In the genomic region with DNA sequence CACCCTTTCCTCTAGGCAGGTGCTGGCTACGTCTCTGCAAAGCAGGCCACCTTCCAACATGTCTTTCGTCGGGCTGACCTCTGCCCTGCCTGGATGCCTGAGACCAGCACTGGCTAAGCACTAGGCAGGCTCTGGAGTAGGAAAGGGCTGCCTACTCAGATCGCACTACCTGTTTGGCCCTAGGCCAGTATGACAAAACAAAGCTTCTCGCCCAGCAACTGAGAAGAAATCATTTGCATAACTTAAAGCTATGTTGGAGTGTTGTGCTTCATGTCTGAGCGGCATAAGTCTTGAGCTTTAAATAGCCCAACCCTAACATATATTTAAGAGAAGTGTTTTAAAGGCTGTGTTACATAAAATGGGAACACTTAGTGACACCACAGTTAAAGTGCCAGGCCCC, we compare ENCODE assay signal across 8 mouse cellular contexts.
DNase-seq lines count a peak whose midpoint lies in the region; ATAC-seq and TF ChIP-seq lines count a peak whose summit lies in the region.

No protein-coding gene starts in this region.

- H3K4me2 ChIP-seq in heart, embryonic 12.5 days, result no peak overlapping the region
- no peak overlapping the region for H3K4me2 ChIP-seq in liver, embryonic 11.5 days
- no peak overlapping the region for H3K4me2 ChIP-seq in midbrain, embryonic 14.5 days (ENCODE audit: low read length)

- H3K27ac ChIP-seq in heart, adult 2 months, result no peak overlapping the region
- no peak overlapping the region for H3K27ac ChIP-seq in heart, embryonic 12.5 days (ENCODE audit: poor library complexity, severe bottlenecking)
- H3K27ac ChIP-seq in liver, embryonic 11.5 days (ENCODE audit: low read depth, low read length), result no peak overlapping the region
- H3K27ac ChIP-seq in midbrain, embryonic 14.5 days (replicated peaks; ENCODE audit: low read depth, low read length), result no peak overlapping the region

- no peak overlapping the region for H3K4me3 ChIP-seq in heart, adult 2 months
- H3K4me3 ChIP-seq in heart, embryonic 12.5 days, result no peak overlapping the region
- no peak overlapping the region for H3K4me3 ChIP-seq in liver, embryonic 11.5 days (ENCODE audit: low read depth, low read length)
- no peak overlapping the region for H3K4me3 ChIP-seq in midbrain, embryonic 14.5 days (replicated peaks; ENCODE audit: low read depth, low read length)

- TF ChIP-seq EP300 in heart, adult 2 months (IDR thresholded peaks at IDR 0.05; ENCODE audit: insufficient read depth, low read depth, low read length), result no peak

- H3K27me3 ChIP-seq in heart, adult 2 months (ENCODE audit: control insufficient read depth, insufficient read depth, low read length), result no peaks in the 10 kb centered on the region
- no peaks in the 10 kb centered on the region for H3K27me3 ChIP-seq in heart, embryonic 12.5 days (replicated peaks)
- no peaks in the 10 kb centered on the region for H3K27me3 ChIP-seq in liver, embryonic 11.5 days (replicated peaks; ENCODE audit: control insufficient read depth, insufficient read depth, low read length)
- no peaks in the 10 kb centered on the region for H3K27me3 ChIP-seq in midbrain, embryonic 14.5 days (ENCODE audit: control insufficient read depth, insufficient read depth, low read length)

- WGBS in heart, adult 2 months, result 42% methylated on average over 6 of the region's 6 CpGs
- WGBS in heart, embryonic 12.5 days, result 56% methylated on average over 6 of the region's 6 CpGs
- WGBS in liver, embryonic 11.5 days, result 69% methylated on average over 6 of the region's 6 CpGs
- 66% methylated on average over 6 of the region's 6 CpGs for WGBS in midbrain, embryonic 14.5 days

- no peak overlapping the region for H3K9ac ChIP-seq in heart, adult 2 months (ENCODE audit: low read depth, low read length)
- no peak overlapping the region for H3K9ac ChIP-seq in heart, embryonic 12.5 days
- H3K9ac ChIP-seq in liver, embryonic 11.5 days (ENCODE audit: low read depth, low read length), result no peak overlapping the region
- H3K9ac ChIP-seq in midbrain, embryonic 14.5 days (replicated peaks; ENCODE audit: low read length), result no peak overlapping the region

- DNase-seq in heart, adult 2 months, result peak; percentile 25 to 26
- peak; percentile 7 to 12 for DNase-seq in frontal cortex, postnatal 14 days (ENCODE audit: low spot score in 2 of 2)
- peak; percentile 54 for DNase-seq in kidney, postnatal 14 days
- peak; percentile 63 to 68 for DNase-seq in right cerebral cortex, adult 2 months (ENCODE audit: low spot score in 2 of 2)
- no peak for DNase-seq in liver, embryonic 11.5 days (ENCODE audit: low spot score)
- no peak for DNase-seq in midbrain, embryonic 14.5 days
- DNase-seq in gastrocnemius, adult 8-10 months (ENCODE audit: low spot score in 2 of 2), result no peak

- no peaks in the 10 kb centered on the region for H3K36me3 ChIP-seq in heart, adult 2 months (ENCODE audit: control insufficient read depth, insufficient read depth, low read length)
- H3K36me3 ChIP-seq in heart, embryonic 12.5 days, result no peaks in the 10 kb centered on the region
- H3K36me3 ChIP-seq in liver, embryonic 11.5 days (ENCODE audit: control insufficient read depth, insufficient read depth, low read length), result no peaks in the 10 kb centered on the region
- H3K36me3 ChIP-seq in midbrain, embryonic 14.5 days (ENCODE audit: control insufficient read depth, insufficient read depth, low read length), result no peaks in the 10 kb centered on the region

- TF ChIP-seq CTCF in heart, adult 2 months (IDR thresholded peaks at IDR 0.05), result no peak

- H3K79me2 ChIP-seq in heart, adult 2 months (replicated peaks; ENCODE audit: control insufficient read depth, insufficient read depth, low read length), result no peaks in the 10 kb centered on the region

- no peak for TF ChIP-seq POLR2A in heart, adult 2 months (IDR thresholded peaks at IDR 0.05; ENCODE audit: insufficient read depth, low read depth, low read length)

- peaks cover 2% of the 10 kb centered on the region; the same call in 1 of the 2 replicates for H3K4me1 ChIP-seq in heart, adult 2 months (ENCODE audit: control insufficient read depth, insufficient read depth, low read length)
- peaks cover 6% of the 10 kb centered on the region; the same call in 1 of the 2 replicates for H3K4me1 ChIP-seq in heart, embryonic 12.5 days (replicated peaks)
- H3K4me1 ChIP-seq in liver, embryonic 11.5 days (replicated peaks; ENCODE audit: control insufficient read depth, insufficient read depth, low read length), result no peaks in the 10 kb centered on the region
- H3K4me1 ChIP-seq in midbrain, embryonic 14.5 days (ENCODE audit: control insufficient read depth, insufficient read depth, low read length), result no peaks in the 10 kb centered on the region

- intact Hi-C loops in heart, adult 2 months (cut with DNase I), result no loop called here

- no peaks in the 10 kb centered on the region for H3K9me3 ChIP-seq in heart, embryonic 12.5 days (replicated peaks)
- no peaks in the 10 kb centered on the region for H3K9me3 ChIP-seq in liver, embryonic 11.5 days (ENCODE audit: control insufficient read depth, low read length)
- H3K9me3 ChIP-seq in midbrain, embryonic 14.5 days (ENCODE audit: control insufficient read depth, low read length), result no peaks in the 10 kb centered on the region

- ATAC-seq in heart, embryonic 12.5 days (ENCODE audit: insufficient number of reproducible peaks, low FRiP score), result no peak
- no peak for ATAC-seq in liver, embryonic 11.5 days (replicated peaks; ENCODE audit: low FRiP score)
- ATAC-seq in midbrain, embryonic 14.5 days (ENCODE audit: low FRiP score, low TSS enrichment), result no peak

Comparison
In these comparisons a context has a peak if more than half of its experiments do, and no peak if none do; other contexts are left out.
1. DNase-seq: peak in heart, adult 2 months (2 of 2), frontal cortex, postnatal 14 days (2 of 2), kidney, postnatal 14 days (single experiment) and right cerebral cortex, adult 2 months (2 of 2); none in liver, embryonic 11.5 days (single experiment), midbrain, embryonic 14.5 days (single experiment) and gastrocnemius, adult 8-10 months (0 of 2).